Comparison of ENCODE assay signal across 8 mouse cellular contexts in the genomic region with DNA sequence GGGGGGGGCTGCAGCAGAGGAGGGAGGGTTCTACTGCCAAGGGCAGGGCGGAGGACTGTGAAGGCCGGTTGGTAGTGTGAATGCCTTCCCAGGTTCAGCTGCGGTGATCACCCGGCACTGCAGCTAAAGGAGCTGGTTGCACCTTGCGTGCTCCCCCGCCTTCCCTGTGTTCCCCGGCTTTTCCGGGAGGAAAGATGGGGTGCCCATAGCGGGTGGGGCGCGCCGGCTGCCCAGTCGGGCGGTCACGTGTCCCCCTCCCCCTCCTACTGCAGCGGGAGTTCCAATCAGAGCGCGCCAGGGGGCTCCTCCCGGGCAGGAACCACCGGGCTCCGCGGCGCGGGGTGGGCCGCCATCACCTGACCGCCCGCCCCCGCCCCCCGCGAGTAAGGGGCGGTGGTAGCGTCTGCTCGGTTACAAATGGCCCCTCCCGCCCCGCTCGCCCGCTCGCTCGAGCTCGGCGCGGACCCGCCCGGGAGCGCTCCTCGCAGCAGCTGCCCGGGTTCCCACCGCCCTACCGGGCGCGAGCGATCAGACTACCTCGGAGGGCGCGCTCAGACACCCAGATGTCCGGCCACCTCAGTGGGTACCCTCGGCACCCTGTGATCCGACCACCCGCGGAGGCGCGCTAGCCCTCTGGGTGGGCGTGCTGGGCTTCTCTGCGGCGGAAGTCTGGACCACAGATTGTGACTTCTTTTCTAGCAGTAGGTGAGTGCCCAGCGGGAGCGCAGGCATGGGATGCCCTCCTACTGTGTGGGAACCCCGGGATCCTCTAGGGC.
DNase-seq lines count a peak whose midpoint lies in the region; ATAC-seq and TF ChIP-seq lines count a peak whose summit lies in the region.

No protein-coding gene starts in this region.

- peak overlapping the region; percentile 95 for H3K4me2 ChIP-seq in embryonic facial prominence, embryonic 12.5 days (replicated peaks)
- peak overlapping the region; percentile 76 for H3K4me2 ChIP-seq in heart, embryonic 16.5 days (ENCODE audit: low read depth, low read length)
- peak overlapping the region; percentile 50 for H3K4me2 ChIP-seq in liver, embryonic 16.5 days (ENCODE audit: low read depth, low read length)

- H3K36me3 ChIP-seq in embryonic facial prominence, embryonic 12.5 days = no peaks in the 10 kb centered on the region
- H3K36me3 ChIP-seq in heart, embryonic 16.5 days (ENCODE audit: control insufficient read depth, insufficient read depth) = no peaks in the 10 kb centered on the region
- H3K36me3 ChIP-seq in liver, embryonic 16.5 days (ENCODE audit: control insufficient read depth, insufficient read depth) = no peaks in the 10 kb centered on the region

- H3K27me3 ChIP-seq in embryonic facial prominence, embryonic 12.5 days = peaks cover 75% of the 10 kb centered on the region
- H3K27me3 ChIP-seq in heart, embryonic 16.5 days (ENCODE audit: control insufficient read depth, insufficient read depth, low read length) = peaks cover 84% of the 10 kb centered on the region
- H3K27me3 ChIP-seq in liver, embryonic 16.5 days (ENCODE audit: control insufficient read depth, insufficient read depth, low read depth, low read length) = peaks cover 64% of the 10 kb centered on the region

- peak; percentile 25 for DNase-seq in thymus, postnatal 14 days
- no peak for DNase-seq in thymus, adult 18-20 months
- DNase-seq in layer of hippocampus, adult 2 months (ENCODE audit: low spot score in 2 of 2) = peak; percentile 95 to 96
- peak; percentile 73 for DNase-seq in retina, embryonic 14.5 days (ENCODE audit: low spot score)
- no peak for DNase-seq in spleen, postnatal 14 days (ENCODE audit: low spot score in 2 of 2)

- WGBS in embryonic facial prominence, embryonic 12.5 days = under 1% methylated on average over 67 of the region's 68 CpGs
- 1% methylated on average over 61 of the region's 68 CpGs for WGBS in heart, embryonic 16.5 days
- 2% methylated on average over 49 of the region's 68 CpGs for WGBS in liver, embryonic 16.5 days (ENCODE audit: insufficient replicate concordance)

- H3K27ac ChIP-seq in embryonic facial prominence, embryonic 12.5 days = no peak overlapping the region
- no peak overlapping the region for H3K27ac ChIP-seq in heart, embryonic 16.5 days (ENCODE audit: low read length)
- H3K27ac ChIP-seq in layer of hippocampus, adult 2 months = peak overlapping the region; percentile 92
- H3K27ac ChIP-seq in liver, embryonic 16.5 days (ENCODE audit: low read length) = no peak overlapping the region

- peak overlapping the region; percentile 59 for H3K9ac ChIP-seq in embryonic facial prominence, embryonic 12.5 days
- 0 out of 2 replicates have a peak overlapping the region, but pooled peaks have one; percentile 6 for H3K9ac ChIP-seq in heart, embryonic 16.5 days (ENCODE audit: low read length)
- H3K9ac ChIP-seq in liver, embryonic 16.5 days (ENCODE audit: low read depth, low read length) = no peak overlapping the region

- no peaks in the 10 kb centered on the region for H3K9me3 ChIP-seq in embryonic facial prominence, embryonic 12.5 days
- H3K9me3 ChIP-seq in heart, embryonic 16.5 days (replicated peaks; ENCODE audit: control insufficient read depth, low read length) = no peaks in the 10 kb centered on the region
- no peaks in the 10 kb centered on the region for H3K9me3 ChIP-seq in liver, embryonic 16.5 days (replicated peaks; ENCODE audit: control insufficient read depth, low read length)

- peak overlapping the region; percentile 58 for H3K4me3 ChIP-seq in embryonic facial prominence, embryonic 12.5 days
- H3K4me3 ChIP-seq in heart, embryonic 16.5 days (ENCODE audit: low read length) = peak overlapping the region; percentile 52
- H3K4me3 ChIP-seq in layer of hippocampus, adult 2 months = peak overlapping the region; percentile 77
- peak overlapping the region; percentile 38 for H3K4me3 ChIP-seq in liver, embryonic 16.5 days (ENCODE audit: low read depth, low read length)

- peaks cover 19% of the 10 kb centered on the region for H3K4me1 ChIP-seq in embryonic facial prominence, embryonic 12.5 days
- peaks cover 13% of the 10 kb centered on the region for H3K4me1 ChIP-seq in heart, embryonic 16.5 days (ENCODE audit: control insufficient read depth, insufficient read depth, low read length)
- H3K4me1 ChIP-seq in liver, embryonic 16.5 days (ENCODE audit: control insufficient read depth, low read depth, low read length) = no peaks in the 10 kb centered on the region; the same call in 1 of the 2 replicates

- peak; percentile 28 for TF ChIP-seq CTCF in layer of hippocampus, adult 2 months (conservative IDR thresholded peaks at IDR 0.05)

- ATAC-seq in embryonic facial prominence, embryonic 12.5 days (ENCODE audit: insufficient number of reproducible peaks, insufficient read depth, low FRiP score, low TSS enrichment) = peak; percentile 83
- ATAC-seq in heart, embryonic 16.5 days (replicated peaks; ENCODE audit: extremely low read depth, insufficient read depth, low FRiP score) = peak; percentile 68; the same call in 1 of the 2 replicates
- peak; percentile 24; the same call in 1 of the 2 replicates for ATAC-seq in liver, embryonic 16.5 days (ENCODE audit: low read depth)

Comparison
In these comparisons a context has a peak if more than half of its experiments do, and no peak if none do; other contexts are left out.
1. DNase-seq: peak in thymus, postnatal 14 days (single experiment), layer of hippocampus, adult 2 months (2 of 2) and retina, embryonic 14.5 days (single experiment); none in thymus, adult 18-20 months (0 of 2) and spleen, postnatal 14 days (0 of 2).
2. ATAC-seq: peak in every context shown above with its lines; median percentile 83 in embryonic facial prominence, embryonic 12.5 days; 68 in heart, embryonic 16.5 days; 24 in liver, embryonic 16.5 days.
3. Peak in every context shown above with its lines, with median percentiles within 50 percentile points of each other: H3K4me2 ChIP-seq and H3K4me3 ChIP-seq.